Mouse (Mus musculus) right cerebral cortex, postnatal 14 days (tissue): ENCODE measurements around the gene Syt2.
A peak's percentile ranks its signal among the peaks of the same experiment; 100 is the strongest.

ENCODE experiments used
- DNase-seq: peaks from one replicate; pipeline ENCODE4 v3.0.0; 2022

Syt2 gene

DNA sequence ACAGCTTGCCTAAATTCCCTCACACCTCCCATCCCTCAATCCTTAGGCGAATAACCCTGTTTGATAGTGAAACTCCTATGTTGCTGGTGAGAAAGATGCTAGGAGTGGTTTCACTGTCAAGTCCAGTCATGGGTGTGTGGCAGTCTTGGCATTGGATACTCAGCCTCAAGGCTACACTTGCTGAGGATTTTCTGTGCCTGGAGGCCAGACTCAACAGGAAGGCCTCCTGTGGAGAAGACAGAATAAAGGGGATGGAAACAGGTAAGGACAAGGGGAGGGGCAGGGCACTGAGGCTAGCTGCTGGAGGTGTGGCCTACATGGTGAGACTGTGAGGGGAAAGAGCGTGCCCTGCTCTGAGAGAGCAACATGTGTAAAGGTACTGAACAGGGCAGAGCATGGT, 60.1 kb downstream of the Syt2 start:
- no peak for DNase-seq

DNA sequence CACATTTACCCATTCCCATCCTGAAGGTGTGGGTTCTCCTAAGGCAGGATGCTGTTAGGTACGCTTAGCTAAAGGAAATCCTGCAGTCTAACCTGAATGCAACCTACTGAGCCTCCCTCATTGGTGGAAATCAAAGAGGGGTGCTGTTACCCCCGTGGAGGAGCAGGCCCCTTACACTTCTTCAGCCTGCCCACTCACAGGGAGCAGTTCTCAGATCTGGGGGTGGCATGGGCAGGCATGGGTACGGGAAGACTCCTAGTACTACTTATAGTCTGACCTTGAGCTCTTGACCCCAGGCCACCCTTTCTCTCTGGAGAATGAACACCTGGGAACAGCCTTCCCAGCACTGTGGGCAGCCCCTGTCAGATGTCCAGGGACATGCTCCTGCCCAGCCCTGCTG, 61.0 kb downstream of the Syt2 start:
- no peak for DNase-seq

DNA sequence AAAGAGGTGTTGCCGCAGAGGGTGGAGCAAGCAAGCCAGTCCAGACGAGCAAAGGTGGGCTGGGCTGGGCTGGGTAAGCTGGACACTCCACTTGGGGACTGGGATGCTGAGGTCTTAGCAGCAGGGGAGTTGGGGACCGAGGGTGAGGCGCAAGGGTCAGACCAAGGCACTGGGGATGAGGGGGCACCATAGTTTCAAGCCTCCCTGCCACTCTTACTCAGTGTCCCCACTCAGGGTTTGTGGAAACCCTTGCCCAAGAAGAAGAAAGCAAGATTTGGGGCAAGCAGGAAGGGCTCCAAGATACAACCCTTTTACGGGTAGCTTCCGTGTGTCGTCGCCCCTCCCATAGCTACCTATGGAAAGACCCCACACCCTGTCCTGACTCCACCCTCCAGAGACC, 61.8 kb downstream of the Syt2 start:
- DNase-seq, result no peak

DNA sequence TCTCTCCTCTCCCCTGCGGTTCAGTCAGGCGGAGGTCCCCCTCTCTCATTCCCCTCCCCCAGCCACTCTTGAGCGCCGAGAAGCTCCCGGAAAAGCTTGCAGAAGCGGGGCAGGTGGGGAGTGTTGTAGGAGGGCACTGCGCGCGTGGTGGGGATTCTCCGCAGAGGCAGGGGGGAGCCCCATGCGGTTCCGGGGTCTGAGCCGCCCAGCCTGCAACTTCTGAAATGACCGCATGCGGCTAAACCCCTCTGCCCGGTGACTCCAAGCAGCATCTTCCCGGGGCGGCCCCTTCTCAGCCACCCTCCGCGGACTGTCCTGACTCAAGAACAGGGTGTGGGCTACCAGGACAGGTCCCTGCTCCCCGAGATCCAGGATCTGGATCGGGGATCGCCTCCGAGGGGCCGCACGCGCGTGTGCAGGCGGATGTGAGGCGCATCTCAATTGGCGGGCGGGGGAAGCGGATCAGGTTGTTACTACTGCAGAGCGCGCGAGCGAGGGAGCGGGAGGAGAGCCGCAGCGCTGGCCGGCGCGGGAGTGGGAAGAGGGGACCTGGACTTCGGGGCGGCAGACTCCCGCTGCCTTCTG, 62.4 kb downstream of the Syt2 start:
- peak; percentile 52 for DNase-seq

DNA sequence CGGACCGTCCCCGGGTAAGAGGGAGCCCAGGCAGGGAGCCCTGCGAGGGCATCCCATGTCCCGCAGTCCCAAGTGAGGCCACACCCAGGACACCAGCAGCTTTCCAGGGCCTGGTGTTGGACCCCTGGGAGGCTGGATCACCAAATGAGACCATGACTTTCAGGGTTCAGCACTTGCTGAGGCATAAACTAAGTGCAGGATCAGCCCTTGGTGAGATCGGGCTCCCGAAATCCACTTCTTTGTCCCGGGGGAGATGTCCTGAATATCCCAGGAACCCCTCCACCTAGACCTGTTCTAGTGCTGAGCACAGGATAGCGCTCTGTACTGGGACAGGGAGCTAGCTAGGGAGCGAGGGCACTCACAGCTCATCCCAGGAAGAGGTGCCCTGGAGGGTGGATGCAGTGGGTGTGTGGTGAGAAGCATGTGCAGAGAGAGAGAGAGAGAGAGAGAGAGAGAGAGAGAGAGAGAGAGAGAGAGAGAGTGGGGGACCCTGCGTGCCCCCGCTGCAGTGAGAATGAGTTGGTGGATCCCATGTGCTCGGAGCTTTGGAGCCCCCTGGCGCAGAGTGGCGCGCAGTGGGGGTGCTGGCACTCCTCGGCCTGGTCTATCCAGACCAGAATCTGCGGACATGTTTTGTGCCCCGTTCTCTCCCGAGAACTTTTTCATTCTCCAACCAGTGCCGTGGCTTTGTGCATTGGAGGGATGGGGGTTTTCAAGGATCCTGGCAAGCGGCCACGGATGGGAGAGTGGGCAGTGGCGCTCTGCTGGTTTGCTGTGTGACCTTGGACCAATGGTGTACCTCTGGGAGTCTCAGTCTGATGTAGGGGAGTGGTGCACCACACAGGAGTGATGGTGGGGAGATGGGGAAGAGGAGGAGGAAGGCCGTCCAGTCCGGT, 63.2 kb downstream of the Syt2 start:
- DNase-seq, result no peak

DNA sequence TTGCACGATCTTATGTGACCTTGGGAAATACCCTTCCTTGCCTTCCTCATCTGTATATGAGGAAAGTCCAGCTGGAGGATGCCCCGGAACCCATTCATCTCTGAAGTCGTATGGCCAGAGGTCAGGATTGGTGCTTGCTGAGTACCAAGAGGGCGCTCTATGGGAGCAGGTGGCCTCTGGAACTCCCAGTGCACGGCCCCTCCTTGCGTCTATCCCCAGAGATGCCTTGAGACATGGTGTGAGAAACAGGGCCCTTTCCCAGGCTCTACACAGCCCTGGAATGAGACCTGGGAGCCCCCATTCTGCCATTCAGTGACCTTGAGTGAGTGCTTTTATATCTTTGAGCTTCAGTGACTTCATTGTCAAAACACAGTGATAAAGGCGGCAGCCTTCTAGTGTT, 64.6 kb downstream of the Syt2 start:
- DNase-seq, result no peak

DNA sequence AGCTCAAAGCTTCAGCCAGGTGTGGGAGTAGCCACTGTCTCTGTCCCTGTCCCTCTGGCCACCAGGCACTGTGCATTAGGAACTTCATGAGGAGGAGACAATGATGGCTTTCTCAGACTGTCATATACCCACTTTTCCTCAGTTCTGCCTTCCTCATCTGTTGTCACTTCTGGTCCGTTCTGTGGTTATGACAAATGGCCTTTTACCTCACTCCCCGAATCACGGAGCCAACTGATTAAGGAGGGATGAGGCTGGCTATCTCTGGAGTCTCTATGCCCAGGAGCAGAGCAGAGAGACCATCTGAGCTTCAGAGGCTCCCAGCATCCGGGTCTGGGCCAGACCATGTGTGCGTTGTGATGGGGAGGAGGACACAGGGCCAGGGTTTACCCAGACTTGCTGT, 65.2 kb downstream of the Syt2 start:
- no peak for DNase-seq

DNA sequence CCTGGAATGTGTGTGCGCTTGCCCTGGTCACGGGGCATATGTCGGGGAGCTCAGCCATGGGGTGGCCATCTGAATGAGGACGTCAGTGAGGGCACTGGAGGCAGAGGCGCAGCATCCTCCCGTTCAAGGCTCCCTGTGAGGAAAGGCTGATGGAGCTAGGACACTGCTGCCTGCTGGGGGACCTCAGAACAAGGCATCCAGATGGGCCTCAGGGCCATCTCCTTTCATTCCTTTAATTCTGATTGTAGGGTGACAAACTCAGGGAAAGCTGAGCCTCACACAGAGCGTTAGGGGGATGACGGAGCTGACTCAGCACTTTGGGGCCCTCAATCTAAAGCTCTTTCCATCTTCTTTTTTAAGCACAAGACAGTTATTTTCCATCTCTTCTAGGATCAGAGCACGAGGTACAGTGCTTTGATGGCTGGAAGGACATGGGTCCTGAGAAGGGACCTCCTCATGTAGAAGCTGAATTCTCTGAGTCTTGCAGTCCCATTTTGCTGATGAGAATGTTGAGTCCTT, 66.4 kb downstream of the Syt2 start:
- no peak for DNase-seq

DNA sequence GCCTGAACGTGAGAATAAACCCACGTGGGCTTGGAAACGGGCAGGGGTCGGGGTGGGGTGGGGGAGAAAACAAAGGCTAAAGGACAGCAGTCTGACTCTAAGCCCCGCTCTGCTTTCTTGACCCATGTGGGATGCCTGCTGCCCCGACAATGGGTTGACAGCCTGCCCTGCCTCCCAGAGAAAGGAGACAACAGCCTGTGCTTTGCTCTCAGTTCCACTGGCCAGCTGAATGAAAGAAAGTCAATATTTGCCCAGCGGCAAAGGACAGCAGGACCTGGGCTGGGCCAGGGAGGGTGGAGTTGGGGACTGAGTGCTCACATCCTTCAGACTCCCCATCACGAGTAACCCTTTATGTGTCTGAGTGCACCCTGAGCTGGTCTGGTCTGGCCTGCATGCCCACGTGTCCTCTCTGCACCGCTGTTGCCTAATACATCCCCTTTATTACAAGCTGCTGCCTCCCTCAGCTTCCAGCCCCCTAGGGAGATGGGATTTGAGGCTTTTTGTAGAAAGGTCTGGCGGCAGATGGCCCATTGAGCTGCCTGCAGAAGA, 67.0 kb downstream of the Syt2 start:
- DNase-seq, result no peak

DNA sequence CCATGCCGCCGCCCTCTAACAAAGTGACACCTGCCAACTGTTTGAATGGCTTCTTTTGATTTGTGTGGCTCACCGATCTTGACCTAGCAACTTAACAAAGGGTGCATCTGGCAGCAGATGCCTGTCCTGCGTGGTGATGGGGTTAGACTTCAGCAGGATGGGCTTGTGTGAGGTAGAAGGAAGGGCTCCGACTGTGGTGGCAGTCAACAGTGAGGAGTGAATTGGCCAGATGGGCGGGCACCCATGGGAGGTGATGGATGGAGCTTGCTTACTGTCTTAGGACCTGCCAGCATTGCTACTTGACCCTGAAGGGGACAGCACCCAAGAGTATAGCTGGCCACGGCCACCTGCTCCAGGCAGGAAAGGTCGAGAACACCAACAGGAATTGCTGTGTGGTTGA, 67.7 kb downstream of the Syt2 start:
- DNase-seq, result no peak

DNA sequence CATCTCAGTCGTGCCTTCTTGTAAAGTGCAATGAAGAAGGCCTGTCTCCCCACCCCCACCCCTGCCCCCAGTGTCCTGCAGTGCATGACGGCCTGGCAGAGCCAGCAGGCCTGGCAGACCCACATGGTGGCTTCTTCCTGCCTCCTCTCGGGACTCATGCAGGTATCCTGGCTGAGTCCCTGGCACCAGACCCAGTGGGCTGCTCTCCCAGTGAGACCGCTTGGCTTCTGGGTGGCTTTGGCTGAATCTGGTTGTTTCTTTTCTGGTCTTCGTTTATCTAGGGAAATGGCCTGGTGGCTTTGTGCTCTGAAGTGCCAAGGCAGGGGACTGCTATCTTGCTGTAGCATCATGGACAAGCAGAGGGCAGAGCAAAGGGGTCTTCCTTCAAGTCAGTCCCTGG, 68.6 kb downstream of the Syt2 start:
- DNase-seq, result no peak

DNA sequence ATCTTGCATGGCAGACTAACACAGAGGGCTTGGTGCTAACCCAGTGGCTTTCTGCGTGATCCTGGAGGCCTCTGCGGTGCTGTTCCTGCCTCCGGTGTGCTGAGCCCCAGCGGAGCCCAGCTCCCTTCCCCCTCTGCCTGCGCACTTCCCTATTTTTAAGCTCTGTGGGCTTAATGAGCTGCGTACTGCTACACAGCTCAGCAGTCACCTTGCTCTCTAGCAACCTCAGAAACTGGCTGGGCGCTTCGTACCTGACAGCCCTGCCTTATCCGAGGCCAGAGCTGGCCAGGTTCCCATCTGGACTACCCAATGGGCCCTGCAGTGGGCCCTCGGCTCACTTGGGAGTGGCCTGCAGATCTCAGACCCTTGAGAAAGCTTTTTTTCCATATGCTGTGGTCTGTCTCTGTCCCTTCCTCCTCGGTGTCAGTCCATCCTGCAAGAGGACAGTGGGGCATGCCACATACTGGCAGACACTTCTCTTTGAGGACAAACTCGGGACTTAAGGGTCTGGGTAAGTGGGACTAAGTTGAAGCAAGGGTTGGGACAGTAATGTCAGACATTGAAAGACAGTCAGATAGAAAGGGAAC, 73.3 kb downstream of the Syt2 start:
- DNase-seq, result no peak

DNA sequence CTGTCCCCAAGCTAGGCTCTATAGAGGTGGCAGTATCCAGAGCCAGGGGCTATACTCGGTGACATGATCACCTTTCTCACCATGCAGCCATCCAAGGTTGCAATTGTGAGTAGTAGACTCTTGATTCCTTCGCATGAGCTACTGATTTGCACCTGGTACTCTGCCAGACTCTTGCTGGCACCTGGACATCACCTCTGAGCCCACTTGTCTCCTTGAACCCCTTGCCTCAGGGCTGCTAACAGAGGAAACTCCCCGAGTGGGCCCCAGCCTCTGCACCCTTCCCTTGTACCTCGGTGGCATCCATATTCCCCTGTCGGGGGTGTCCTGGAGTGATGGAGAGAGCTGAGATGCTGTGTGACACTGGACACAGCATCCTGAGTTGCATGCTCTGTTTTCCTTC, 75.0 kb downstream of the Syt2 start:
- no peak for DNase-seq

DNA sequence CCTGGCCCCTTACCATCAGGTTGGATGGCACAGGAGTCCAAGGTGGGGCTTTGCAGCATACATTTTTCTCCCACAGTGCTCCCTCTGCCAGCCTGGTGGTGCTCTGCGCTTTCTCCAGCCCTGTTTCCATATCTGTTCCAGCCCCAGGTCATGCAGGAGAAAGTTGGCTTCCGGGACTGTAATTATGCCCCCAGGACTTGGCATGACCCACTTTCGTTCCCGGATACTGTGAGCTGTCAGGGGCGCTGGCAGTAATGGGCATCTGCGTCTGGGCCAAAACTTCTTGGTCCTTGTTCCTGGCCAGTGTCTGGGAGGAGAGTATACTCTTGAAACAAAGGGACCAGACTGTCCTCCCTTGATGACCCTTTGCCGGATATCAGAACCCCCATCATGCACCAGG, 76.4 kb downstream of the Syt2 start:
- DNase-seq, result no peak

DNA sequence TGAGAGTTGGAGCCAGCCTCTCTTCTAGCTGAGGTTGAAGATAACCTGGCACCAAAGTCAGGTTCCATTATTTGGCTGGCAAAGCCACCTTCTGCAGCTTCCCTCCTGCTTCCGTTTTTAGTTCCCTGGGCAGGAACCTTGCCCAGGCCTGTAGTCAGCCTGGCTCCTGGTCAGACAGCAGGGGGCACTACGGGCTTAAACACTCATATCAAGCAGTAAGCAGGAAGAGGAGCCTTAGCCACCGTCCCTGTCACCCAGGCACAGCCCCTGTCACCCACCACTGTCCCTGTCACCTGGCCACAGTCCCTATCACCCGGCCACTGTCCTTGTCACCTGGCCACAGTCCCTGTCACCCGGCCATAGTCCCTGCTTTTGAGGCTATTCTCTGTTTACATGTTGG, 78.8 kb downstream of the Syt2 start:
- DNase-seq, result no peak

DNA sequence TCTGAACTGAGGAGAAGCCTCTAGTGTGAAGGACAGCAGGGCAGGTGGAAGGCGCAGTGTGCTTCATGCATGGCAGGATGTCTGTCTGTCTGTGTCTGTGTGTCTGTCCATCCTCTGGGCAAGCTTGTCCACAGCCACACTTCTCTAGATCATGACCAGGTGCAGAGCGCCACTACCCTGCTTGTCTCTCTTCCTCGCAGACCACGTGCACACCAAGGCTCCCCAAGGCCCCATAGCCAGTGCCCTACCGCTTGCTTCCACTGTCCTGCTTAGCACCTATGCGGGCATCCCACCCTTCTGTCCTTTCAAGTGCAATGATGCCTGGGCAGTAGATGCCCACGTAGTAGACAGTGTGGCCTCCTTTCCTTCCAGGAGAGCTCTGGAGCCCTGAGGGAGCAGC, 80.0 kb downstream of the Syt2 start:
- no peak for DNase-seq

DNA sequence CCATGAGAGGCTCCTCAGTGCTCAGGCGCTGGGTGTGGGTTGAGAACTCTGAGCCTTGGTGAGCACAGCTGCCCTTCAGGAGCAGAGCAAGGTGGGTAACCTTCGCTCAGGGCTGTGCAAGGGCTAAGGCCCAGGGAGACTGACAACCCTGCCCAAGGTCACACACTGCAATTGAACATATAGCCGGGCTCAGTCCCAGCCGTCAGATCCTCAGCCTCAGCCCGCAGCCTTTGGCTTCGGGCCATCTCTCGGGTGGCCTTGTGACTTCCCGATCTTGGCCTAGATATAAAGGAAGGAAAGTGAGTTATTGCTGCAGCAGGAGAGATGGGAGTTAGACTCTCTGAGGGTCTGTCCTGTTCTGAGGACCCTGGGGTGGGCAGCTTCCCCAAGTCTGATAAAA, 80.8 kb downstream of the Syt2 start:
- DNase-seq, result no peak

DNA sequence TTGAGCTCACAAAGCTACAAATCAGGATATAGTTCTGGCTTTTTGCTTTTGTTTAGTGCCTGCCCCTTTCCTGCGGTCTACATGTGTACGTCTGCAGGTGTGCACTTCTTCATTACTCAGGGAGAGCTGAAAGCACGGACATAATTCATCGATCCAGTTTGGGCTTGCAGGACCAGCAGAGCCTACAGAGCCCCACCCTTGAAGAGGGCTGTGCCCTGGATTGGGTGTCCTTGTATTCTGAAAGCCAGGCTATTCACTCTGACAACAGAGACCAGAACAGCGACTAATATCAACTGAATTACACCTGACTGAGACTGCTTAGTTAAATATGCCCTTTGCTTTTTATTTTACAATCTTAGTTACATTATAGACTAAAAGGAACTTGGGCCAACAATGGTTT, 87.2 kb downstream of the Syt2 start:
- DNase-seq, result no peak

DNA sequence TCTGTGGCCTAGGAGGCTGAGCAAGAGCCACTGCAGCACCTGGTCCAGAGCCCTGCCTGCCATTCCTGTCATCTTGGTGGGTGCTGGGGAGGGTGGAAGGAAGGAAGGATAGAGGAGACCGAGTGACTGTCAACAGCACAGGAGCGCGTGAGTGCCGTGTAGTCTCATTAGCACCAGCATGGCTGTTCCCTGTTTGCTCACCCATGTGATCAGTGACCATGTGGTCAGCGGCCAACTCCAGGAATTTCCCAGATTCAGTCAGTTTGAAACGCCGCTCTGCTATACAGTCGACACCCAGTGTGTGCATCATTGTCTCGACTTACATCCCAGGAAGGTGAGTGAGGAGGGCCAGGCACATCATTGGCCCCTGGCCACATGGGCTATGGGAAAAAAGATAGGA, 91.0 kb downstream of the Syt2 start:
- no peak for DNase-seq

DNA sequence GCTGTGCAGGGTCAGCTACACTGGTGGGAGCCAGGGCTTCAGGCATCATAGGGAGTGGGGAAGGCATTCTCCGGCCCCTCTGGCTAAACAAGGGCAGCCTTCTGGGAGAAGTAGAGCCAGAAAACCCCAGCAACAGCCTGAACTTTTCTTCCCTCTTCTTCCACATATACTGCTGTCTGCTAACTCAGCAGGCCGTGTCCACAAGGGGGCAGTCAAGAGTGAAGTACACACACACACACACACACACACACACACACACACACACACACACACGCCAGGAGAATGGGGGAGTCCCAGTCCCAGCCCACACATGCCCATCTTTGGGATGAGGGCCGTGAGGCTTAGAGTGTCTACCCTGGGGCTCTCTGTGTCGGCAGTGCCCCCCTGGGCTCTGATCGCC, 95.0 kb downstream of the Syt2 start:
- DNase-seq, result peak; percentile 53

DNA sequence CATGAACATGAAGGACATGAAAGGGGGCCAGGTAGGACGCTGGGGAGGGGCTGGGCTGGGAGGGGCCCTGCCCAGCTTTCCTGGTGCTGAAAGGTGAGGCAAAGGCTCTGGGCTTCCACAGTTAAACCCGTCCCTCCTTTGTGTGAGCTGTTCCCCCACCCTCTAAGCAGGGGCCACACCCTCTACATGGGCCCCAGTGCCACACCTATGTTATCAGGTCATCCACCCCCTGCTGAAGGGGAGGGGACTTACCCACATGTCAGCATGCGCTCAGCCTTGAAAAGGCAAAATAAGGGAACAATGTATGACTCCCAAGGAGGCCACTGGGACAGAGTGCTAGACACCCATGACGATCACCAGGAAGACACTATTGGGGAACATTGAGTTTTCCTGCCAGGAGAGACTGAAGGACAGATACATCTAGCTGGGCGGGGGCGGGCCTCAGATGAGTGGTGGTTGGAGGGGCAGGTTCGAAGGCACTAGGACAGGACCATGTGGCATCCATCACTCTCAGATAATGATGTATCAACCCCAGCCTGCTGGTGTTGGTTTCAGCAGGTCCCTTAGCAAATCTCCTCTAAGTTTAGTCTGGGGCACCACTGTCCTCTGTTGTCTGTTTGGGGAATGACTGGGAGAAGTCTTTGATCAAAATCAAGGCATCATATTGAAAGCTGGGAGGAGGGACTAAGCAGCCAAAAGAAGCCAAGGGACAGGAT, 95.6 kb downstream of the Syt2 start:
- DNase-seq, result no peak

DNA sequence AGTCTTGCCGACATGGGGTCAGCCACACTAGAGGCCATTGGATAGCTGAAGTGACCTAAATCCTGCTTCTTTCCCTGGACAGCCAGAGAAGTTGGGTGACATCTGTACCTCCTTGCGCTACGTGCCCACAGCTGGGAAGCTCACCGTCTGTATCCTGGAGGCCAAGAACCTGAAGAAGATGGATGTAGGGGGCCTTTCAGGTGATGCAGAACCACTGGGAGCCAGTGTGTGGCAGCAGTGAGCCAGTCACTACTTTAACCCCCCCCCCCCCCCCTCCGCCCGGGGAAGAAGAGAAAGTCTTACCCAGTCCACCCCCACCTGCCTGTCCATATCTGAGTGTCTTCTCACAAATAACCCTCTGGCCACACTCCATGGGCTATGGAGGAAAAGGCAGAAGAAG, 99.2 kb downstream of the Syt2 start:
- peak; percentile 35 for DNase-seq
